Mouse (Mus musculus) limb, embryonic 10.5 days (tissue): ENCODE measurements around the gene Gvin1. TPM values are rescaled to one million over a fixed set of nuclear protein-coding genes. Genes with fewer than 3 reads are reported as not detected.
"Not testable (repeated sequence)": the region's sequence is repeated elsewhere in the genome, so short reads cannot be mapped to it uniquely, and the experiment has no call there.

Experiments
- DNase-seq: peaks from one replicate; pipeline ENCODE4 v3.0.0-alpha.2; 2017; ENCODE audit warnings: low spot score
- H3K27ac ChIP-seq: fragments of 300-500 bp; sonication (generic); 2 replicates; pipeline ENCODE4 v1.5.1; 2016; ENCODE audit warnings: mild to moderate bottlenecking
- H3K27me3 ChIP-seq: fragments of 300-500 bp; sonication (generic); 2 replicates; pipeline ENCODE4 v1.6.1; 2016; ENCODE audit warnings: low read depth, mild to moderate bottlenecking; ENCODE audit not compliant: poor library complexity, severe bottlenecking
- H3K36me3 ChIP-seq: fragments of 300-500 bp; sonication (generic); 2 replicates; pipeline ENCODE4 v1.6.1; 2016; ENCODE audit warnings: mild to moderate bottlenecking, moderate library complexity
- H3K4me1 ChIP-seq: fragments of 300-500 bp; sonication (generic); 2 replicates; pipeline ENCODE4 v1.6.1; 2016
- H3K4me3 ChIP-seq: fragments of 300-500 bp; sonication (generic); 2 replicates; pipeline ENCODE4 v1.5.1; 2016; ENCODE audit warnings: mild to moderate bottlenecking, moderate library complexity
- H3K9me3 ChIP-seq: fragments of 300-500 bp; sonication (generic); replicated peaks from 2 replicates; pipeline ENCODE4 v1.6.1; 2016; ENCODE audit warnings: mild to moderate bottlenecking
- WGBS: fragments of 180-500 bp; shearing (Covaris S2); methylation state at CpG from one replicate; pipeline ENCODE4 v1.1.7; 2016; 5-methylcytosine and 5-hydroxymethylcytosine counted together
- polyA plus RNA-seq: library from polyadenylated mRNA; unstranded; fragments of >200 nt; fragmentation: Nextera tagmentation; extraction: Ambion mirVana; gene quantifications from 2 replicates; pipeline ENCODE4 v1.2.1, GENCODE M21; 2016

Gvin1 gene
- 0.04 and 0.13 TPM in 2 replicates for polyA plus RNA-seq

GRCm38 (mm10) chr7:106215177-106215576, at the start of gene Gvin1:
Gene Gvin1, minus strand, starts transcription at chr7:106215326.
- not testable (repeated sequence) for H3K36me3 ChIP-seq, H3K9me3 ChIP-seq, H3K4me1 ChIP-seq, H3K4me3 ChIP-seq, H3K27ac ChIP-seq, DNase-seq, H3K27me3 ChIP-seq
- WGBS: 91% methylated on average over 1 of the region's 1 CpGs

- no peak for DNase-seq
- no peaks in the 10 kb centered on the region for H3K9me3 ChIP-seq
- WGBS: 87% methylated on average over 2 of the region's 2 CpGs
- no peaks in the 10 kb centered on the region for H3K27me3 ChIP-seq
- H3K27ac ChIP-seq: no peak overlapping the region
- no peaks in the 10 kb centered on the region for H3K36me3 ChIP-seq
- H3K4me3 ChIP-seq: no peak overlapping the region
- no peaks in the 10 kb centered on the region for H3K4me1 ChIP-seq
These were observed 36.9 kb upstream of the Gvin1 start for GRCm38 (mm10) chr7:106251844-106252517.

GRCm38 (mm10) chr7:106248922-106249321, 33.8 kb upstream of the Gvin1 start:
- Histone ChIP-seq H3K27ac (no peak overlapping the region), H3K36me3 (no peaks in the 10 kb centered on the region), H3K4me3 (no peak overlapping the region), H3K9me3 (no peaks in the 10 kb centered on the region), H3K4me1 (no peaks in the 10 kb centered on the region), H3K27me3 (no peaks in the 10 kb centered on the region)
- WGBS: 94% methylated on average over 2 of the region's 2 CpGs
- no peak for DNase-seq

- DNase-seq: no peak
- Histone ChIP-seq H3K36me3 (no peaks in the 10 kb centered on the region), H3K27me3 (no peaks in the 10 kb centered on the region), H3K27ac (no peak overlapping the region), H3K4me3 (no peak overlapping the region), H3K4me1 (no peaks in the 10 kb centered on the region), H3K9me3 (no peaks in the 10 kb centered on the region)
- WGBS: 87% methylated on average over 2 of the region's 2 CpGs
These were observed 33.1 kb upstream of the Gvin1 start for GRCm38 (mm10) chr7:106248245-106248644.

GRCm38 (mm10) chr7:106245601-106246000, 30.5 kb upstream of the Gvin1 start:
- DNase-seq: no peak
- Histone ChIP-seq H3K36me3 (no peaks in the 10 kb centered on the region), H3K4me3 (no peak overlapping the region), H3K4me1 (no peaks in the 10 kb centered on the region), H3K27ac (no peak overlapping the region), H3K27me3 (no peaks in the 10 kb centered on the region), H3K9me3 (no peaks in the 10 kb centered on the region)
- WGBS: 88% methylated on average over 6 of the region's 6 CpGs

GRCm38 (mm10) chr7:106240484-106241275, 25.6 kb upstream of the Gvin1 start:
- H3K9me3 ChIP-seq, H3K36me3 ChIP-seq, H3K4me1 ChIP-seq, H3K27me3 ChIP-seq, H3K4me3 ChIP-seq, H3K27ac ChIP-seq, DNase-seq: not testable (repeated sequence)
- 93% methylated on average over 12 of the region's 12 CpGs for WGBS

GRCm38 (mm10) chr7:106237192-106237465, 22.0 kb upstream of the Gvin1 start:
- H3K36me3 ChIP-seq: no peaks in the 10 kb centered on the region
- no peaks in the 10 kb centered on the region for H3K4me1 ChIP-seq
- no peak overlapping the region for H3K27ac ChIP-seq
- no peak for DNase-seq
- H3K27me3 ChIP-seq: no peaks in the 10 kb centered on the region
- H3K4me3 ChIP-seq: no peak overlapping the region
- H3K9me3 ChIP-seq: no peaks in the 10 kb centered on the region

- no peaks in the 10 kb centered on the region for H3K36me3 ChIP-seq
- no peak overlapping the region for H3K27ac ChIP-seq
- DNase-seq: no peak
- no peaks in the 10 kb centered on the region for H3K4me1 ChIP-seq
- H3K9me3 ChIP-seq: no peaks in the 10 kb centered on the region
- H3K27me3 ChIP-seq: no peaks in the 10 kb centered on the region
- 78% methylated on average over 2 of the region's 2 CpGs for WGBS
- H3K4me3 ChIP-seq: no peak overlapping the region
These were observed 21.4 kb upstream of the Gvin1 start for GRCm38 (mm10) chr7:106236327-106237191.

- 83% methylated on average over 2 of the region's 2 CpGs for WGBS
- H3K9me3 ChIP-seq: no peaks in the 10 kb centered on the region
These were observed 20.5 kb upstream of the Gvin1 start for GRCm38 (mm10) chr7:106235596-106235995.

GRCm38 (mm10) chr7:106215910-106216309, 784 bp upstream of the Gvin1 start:
- H3K27me3 ChIP-seq, DNase-seq, H3K9me3 ChIP-seq, H3K4me1 ChIP-seq, H3K36me3 ChIP-seq, H3K27ac ChIP-seq, H3K4me3 ChIP-seq: not testable (repeated sequence)

More at GRCm38 (mm10) chr7:106235596-106235995, 20.5 kb upstream of the Gvin1 start:
- H3K4me3 ChIP-seq: no peak overlapping the region
- H3K36me3 ChIP-seq: no peaks in the 10 kb centered on the region
- H3K27ac ChIP-seq: no peak overlapping the region
- no peak for DNase-seq
- no peaks in the 10 kb centered on the region for H3K27me3 ChIP-seq
- no peaks in the 10 kb centered on the region for H3K4me1 ChIP-seq

- not testable (repeated sequence) for H3K4me1 ChIP-seq, H3K9me3 ChIP-seq, H3K27me3 ChIP-seq, H3K36me3 ChIP-seq, DNase-seq, H3K4me3 ChIP-seq, H3K27ac ChIP-seq
- no CpG with 5 or more reads among the region's 4 CpGs for WGBS
These were observed 1.4 kb downstream of the Gvin1 start for GRCm38 (mm10) chr7:106213770-106214169.

GRCm38 (mm10) chr7:106206630-106207029, 8.5 kb downstream of the Gvin1 start:
- WGBS: 92% methylated on average over 2 of the region's 3 CpGs
- H3K4me3 ChIP-seq, H3K4me1 ChIP-seq, DNase-seq, H3K27me3 ChIP-seq, H3K27ac ChIP-seq, H3K36me3 ChIP-seq, H3K9me3 ChIP-seq: not testable (repeated sequence)

GRCm38 (mm10) chr7:106177065-106177464, 38.1 kb downstream of the Gvin1 start:
- not testable (repeated sequence) for H3K27me3 ChIP-seq, H3K27ac ChIP-seq, DNase-seq, H3K4me1 ChIP-seq, H3K4me3 ChIP-seq, H3K36me3 ChIP-seq, H3K9me3 ChIP-seq
